In genomic region chr1:62838631-62839030, GRCm38 (mm10) we compare ENCODE assay signal across 14 mouse cellular contexts.
"Had no signal": no experiment of that assay in that cellular context is flagged by ENCODE, and none has a peak within 500 bp of the region (broad histone marks: within the 10 kb centered on the region; RNA-seq: fewer than 3 reads in every experiment).

No protein-coding gene starts in this region.

- H3K9ac ChIP-seq: lung, embryonic 14.5 days; midbrain, embryonic 12.5 days; neural tube, embryonic 12.5 days; stomach, embryonic 15.5 days had no signal

- H3K36me3 ChIP-seq: midbrain, embryonic 10.5 days; midbrain, embryonic 12.5 days; neural tube, embryonic 12.5 days; stomach, embryonic 15.5 days had no signal

- H3K4me1 ChIP-seq: midbrain, embryonic 10.5 days; midbrain, embryonic 12.5 days; neural tube, embryonic 12.5 days; stomach, embryonic 15.5 days had no signal

- DNase-seq: lung, adult 18-20 months; lung, embryonic 14.5 days; lung, postnatal 10 days; lung, postnatal 4 days; right cerebral cortex, postnatal 14 days; thymus, adult 2 months; thymus, postnatal 25 days; thymus, postnatal 4 days had no signal

- H3K9me3 ChIP-seq: midbrain, embryonic 10.5 days; stomach, embryonic 15.5 days had no signal

- H3K4me3 ChIP-seq: midbrain, embryonic 10.5 days; midbrain, embryonic 12.5 days; neural tube, embryonic 12.5 days; stomach, embryonic 15.5 days had no signal

- H3K4me2 ChIP-seq: lung, embryonic 14.5 days; midbrain, embryonic 12.5 days; neural tube, embryonic 12.5 days; stomach, embryonic 15.5 days had no signal

- H3K27ac ChIP-seq: midbrain, embryonic 10.5 days; midbrain, embryonic 12.5 days; neural tube, embryonic 12.5 days; stomach, embryonic 15.5 days; stomach, postnatal 0 days had no signal

- H3K27me3 ChIP-seq: midbrain, embryonic 12.5 days; neural tube, embryonic 12.5 days; stomach, embryonic 15.5 days had no signal

- ATAC-seq: midbrain, embryonic 16.5 days had no signal
